Mouse (Mus musculus) adipocyte (in vitro differentiated cells): ENCODE results near the gene Acrbp.
A peak's percentile ranks its signal among the peaks of the same experiment; 100 is the strongest.

Source experiments
- DNase-seq: peaks from one replicate; pipeline ENCODE4 v3.0.0-alpha.2; 2016; ENCODE audit warnings: low spot score

Acrbp gene

GRCm38 (mm10) chr6:125099421-125099971, 50.0 kb downstream of the Acrbp start:
- peak; percentile 89 for DNase-seq

GRCm38 (mm10) chr6:125101444-125101843, 52.0 kb downstream of the Acrbp start:
- DNase-seq, result no peak

- DNase-seq, result no peak
These were observed 54.7 kb downstream of the Acrbp start for GRCm38 (mm10) chr6:125104223-125104622.

- no peak for DNase-seq
These were observed 58.2 kb downstream of the Acrbp start for GRCm38 (mm10) chr6:125107705-125108104.

- DNase-seq, result no peak
These were observed 59.9 kb downstream of the Acrbp start for GRCm38 (mm10) chr6:125109371-125109770.

GRCm38 (mm10) chr6:125110927-125111326, 61.4 kb downstream of the Acrbp start:
- DNase-seq, result peak; percentile 69

- DNase-seq, result no peak
These were observed 63.1 kb downstream of the Acrbp start for GRCm38 (mm10) chr6:125112553-125112952.
